Mouse (Mus musculus) lung, embryonic 14.5 days (tissue): ENCODE measurements at regions not wholly inside any gene's neighbourhood (a gene's known extent, or its start where the extent isn't known, plus 50 kb on each side); places are given as distances from the start of the nearest gene placed in this dataset.

Source experiments
- ATAC-seq: fragments of 200-750 bp; cut with Nextera tagmentation; 2 replicates; pipeline ENCODE4 v1.8.0; 2017; ENCODE audit warnings: mild to moderate bottlenecking, moderate TSS enrichment, moderate library complexity; ENCODE audit not compliant: insufficient read depth
- DNase-seq: peaks from one replicate; pipeline ENCODE4 v3.0.0-alpha.2; 2015
- H3K27ac ChIP-seq: fragments of 300-500 bp; sonication (generic); 2 replicates; pipeline ENCODE4 v1.5.1; 2014; ENCODE audit warnings: low read depth, mild to moderate bottlenecking, moderate library complexity
- H3K27me3 ChIP-seq: fragments of 300-500 bp; sonication (generic); 2 replicates; pipeline ENCODE4 v1.6.1; 2014; ENCODE audit warnings: low read length, control low read depth; ENCODE audit not compliant: insufficient read depth
- H3K36me3 ChIP-seq: fragments of 300-500 bp; sonication (generic); 2 replicates; pipeline ENCODE4 v1.6.1; 2014; ENCODE audit warnings: control low read depth; ENCODE audit not compliant: insufficient read depth
- H3K4me1 ChIP-seq: fragments of 300-500 bp; sonication (generic); 2 replicates; pipeline ENCODE4 v1.6.1; 2014; ENCODE audit warnings: antibody characterized with exemption, control low read depth; ENCODE audit not compliant: insufficient read depth
- H3K4me2 ChIP-seq: fragments of 300-500 bp; sonication (generic); 2 replicates; pipeline ENCODE4 v1.6.1; 2014; ENCODE audit warnings: mild to moderate bottlenecking
- H3K4me3 ChIP-seq: fragments of 300-500 bp; sonication (generic); 2 replicates; pipeline ENCODE4 v1.5.1; 2014; ENCODE audit warnings: low read depth, low read length
- H3K9ac ChIP-seq: fragments of 300-500 bp; sonication (generic); 2 replicates; pipeline ENCODE4 v1.6.1; 2014
- H3K9me3 ChIP-seq: fragments of 300-500 bp; sonication (generic); 2 replicates; pipeline ENCODE4 v1.6.1; 2016; ENCODE audit warnings: low read depth, low read length, control low read depth
- CTCF ChIP-seq: IDR thresholded peaks from 2 replicates; pipeline ENCODE4 v1.5.1; 2016; ENCODE audit warnings: antibody characterized with exemption, low read depth
- WGBS: fragments of 180-500 bp; shearing (Covaris S2); extraction: QIAGEN DNeasy Blood & Tissue Kit; methylation state at CpG from one replicate; pipeline ENCODE4 v1.1.7; 2014; 5-methylcytosine and 5-hydroxymethylcytosine counted together

- DNase-seq: peak; percentile 72
These were observed 234.4 kb downstream of the Opa1 start for GRCm38 (mm10) chr16:29813411-29814038.

GRCm38 (mm10) chr16:29814039-29814438, 234.9 kb downstream of the Opa1 start:
- WGBS: under 1% methylated on average over 32 of the region's 32 CpGs
- H3K27me3 ChIP-seq: no peaks in the 10 kb centered on the region
- peak overlapping the region; percentile 91 for H3K9ac ChIP-seq
- H3K27ac ChIP-seq: peak overlapping the region; percentile 98
- peak overlapping the region; percentile 54 for H3K4me3 ChIP-seq
- peaks cover 33% of the 10 kb centered on the region for H3K4me1 ChIP-seq
- no peaks in the 10 kb centered on the region for H3K9me3 ChIP-seq
- peak overlapping the region; percentile 98 for H3K4me2 ChIP-seq
- H3K36me3 ChIP-seq: no peaks in the 10 kb centered on the region
- ATAC-seq: peak; percentile 87
- peak; percentile 75 for TF ChIP-seq CTCF
- peak; percentile 93 for DNase-seq

More at GRCm38 (mm10) chr16:29813411-29814038, 234.4 kb downstream of the Opa1 start:
- TF ChIP-seq CTCF: no peak
- ATAC-seq: peak; percentile 62
- Histone ChIP-seq H3K36me3 (no peaks in the 10 kb centered on the region), H3K4me2 (peak overlapping the region; percentile 98), H3K9me3 (no peaks in the 10 kb centered on the region), H3K9ac (peak overlapping the region; percentile 91), H3K4me3 (peak overlapping the region; percentile 54), H3K4me1 (peaks cover 33% of the 10 kb centered on the region), H3K27ac (peak overlapping the region; percentile 98), H3K27me3 (no peaks in the 10 kb centered on the region)
- 2% methylated on average over 31 of the region's 31 CpGs for WGBS

DNA sequence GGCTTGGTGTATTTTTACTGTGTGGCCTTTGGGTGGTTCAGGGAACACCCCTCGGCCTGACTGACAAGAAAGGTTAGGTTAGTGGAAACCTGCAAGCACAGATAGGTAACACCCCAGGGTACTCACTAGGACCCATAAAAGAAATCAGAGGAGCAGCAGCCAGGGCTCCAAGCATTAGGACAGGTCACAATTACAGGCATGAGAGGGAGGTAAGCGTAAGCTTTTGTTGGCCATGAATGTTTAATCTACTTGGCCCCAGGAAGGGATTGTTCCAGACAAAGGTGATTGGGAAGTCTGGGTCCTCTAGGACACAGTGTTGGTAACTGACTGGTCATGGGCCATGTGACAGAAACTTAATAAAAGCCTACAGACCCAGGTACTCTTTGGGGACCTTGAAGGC, 235.5 kb downstream of the Opa1 start:
- no peaks in the 10 kb centered on the region for H3K9me3 ChIP-seq
- no peak overlapping the region; the same call in 1 of the 2 replicates for H3K9ac ChIP-seq
- peaks cover 33% of the 10 kb centered on the region for H3K4me1 ChIP-seq
- ATAC-seq: no peak
- no peaks in the 10 kb centered on the region for H3K36me3 ChIP-seq
- DNase-seq: no peak
- no peak for TF ChIP-seq CTCF
- H3K27me3 ChIP-seq: no peaks in the 10 kb centered on the region
- H3K4me3 ChIP-seq: no peak overlapping the region
- WGBS: 56% methylated on average over 2 of the region's 2 CpGs
- H3K27ac ChIP-seq: peak overlapping the region; percentile 98
- peak overlapping the region; percentile 98 for H3K4me2 ChIP-seq

DNA sequence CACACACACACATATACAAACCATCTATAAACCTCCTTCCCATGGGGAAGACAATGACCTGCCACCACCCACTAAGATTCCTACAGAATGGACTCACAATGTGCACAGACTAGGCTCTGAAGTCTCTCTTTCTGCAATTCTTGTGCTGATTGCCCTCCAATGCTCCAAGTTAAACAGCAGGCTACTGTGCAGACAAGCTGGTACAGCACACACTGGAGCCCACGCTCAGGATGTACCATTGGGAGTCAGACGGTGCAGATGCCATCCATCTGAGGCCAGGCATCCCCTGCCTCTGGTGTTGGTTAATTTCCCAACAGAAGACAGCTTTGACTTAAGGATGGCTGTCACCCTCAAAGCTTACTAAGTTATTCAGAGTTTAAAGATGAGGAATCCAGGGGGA, 236.1 kb downstream of the Opa1 start:
- no peak overlapping the region for H3K4me2 ChIP-seq
- ATAC-seq (no peak), DNase-seq (no peak)
- no peak overlapping the region for H3K9ac ChIP-seq
- no peaks in the 10 kb centered on the region for H3K36me3 ChIP-seq
- no peak for TF ChIP-seq CTCF
- no peak overlapping the region for H3K4me3 ChIP-seq
- whole genome bisulfite sequencing: 74% methylated on average over 2 of the region's 2 CpGs
- no peaks in the 10 kb centered on the region for H3K9me3 ChIP-seq
- H3K27me3 ChIP-seq: no peaks in the 10 kb centered on the region
- peak overlapping the region; percentile 98 for H3K27ac ChIP-seq
- peaks cover 35% of the 10 kb centered on the region for H3K4me1 ChIP-seq

DNA sequence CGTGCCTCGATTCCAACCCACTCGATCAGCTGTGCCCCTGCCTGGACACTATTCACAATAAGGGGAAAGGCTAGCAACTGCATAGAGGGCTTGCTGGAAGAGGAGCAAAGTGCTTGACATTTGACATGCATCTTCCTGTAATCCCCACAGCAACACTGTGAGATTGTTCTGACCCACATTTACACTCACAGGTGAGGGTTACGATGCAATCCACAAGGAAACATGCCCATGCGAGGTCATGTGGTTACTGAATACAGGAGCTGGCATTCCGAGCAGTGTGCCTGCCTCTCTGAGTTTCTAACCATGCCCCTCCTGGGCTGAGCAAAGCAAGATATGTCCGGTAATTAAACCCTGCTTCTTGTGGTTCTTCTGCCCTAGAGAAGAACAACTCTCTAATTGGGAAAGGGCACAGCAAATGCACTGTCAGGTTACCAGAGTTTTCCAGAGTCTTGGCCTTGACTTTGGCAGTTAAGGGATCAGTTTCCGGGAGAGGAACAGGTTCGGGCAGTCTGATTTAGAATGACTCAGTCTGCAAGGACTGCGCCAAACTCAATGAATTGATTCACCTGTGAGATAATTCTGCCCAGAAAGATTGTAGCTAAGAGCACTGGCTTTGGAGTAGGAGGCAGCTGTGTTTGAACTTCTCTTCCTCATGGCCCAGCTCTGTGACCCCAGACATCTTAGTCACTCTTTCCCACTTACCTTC, 236.7 kb downstream of the Opa1 start:
- H3K27ac ChIP-seq: peak overlapping the region; percentile 98; the same call in 1 of the 2 replicates
- H3K4me1 ChIP-seq: peaks cover 36% of the 10 kb centered on the region
- no peak overlapping the region for H3K9ac ChIP-seq
- DNase-seq: peak; percentile 52
- TF ChIP-seq CTCF: no peak
- no peak overlapping the region for H3K4me2 ChIP-seq
- 69% methylated on average over 10 of the region's 10 CpGs for WGBS
- no peak for ATAC-seq
- no peaks in the 10 kb centered on the region for H3K9me3 ChIP-seq
- no peaks in the 10 kb centered on the region for H3K27me3 ChIP-seq
- H3K4me3 ChIP-seq: no peak overlapping the region
- no peaks in the 10 kb centered on the region for H3K36me3 ChIP-seq

- no peak for TF ChIP-seq CTCF
- Histone ChIP-seq H3K9me3 (no peaks in the 10 kb centered on the region), H3K4me1 (peaks cover 36% of the 10 kb centered on the region), H3K27me3 (no peaks in the 10 kb centered on the region), H3K4me3 (no peak overlapping the region), H3K36me3 (no peaks in the 10 kb centered on the region), H3K4me2 (no peak overlapping the region), H3K9ac (no peak overlapping the region), H3K27ac (no peak overlapping the region; the same call in 1 of the 2 replicates)
- WGBS: 43% methylated on average over 10 of the region's 10 CpGs
- no peak for ATAC-seq
- DNase-seq: no peak
These were observed 237.7 kb downstream of the Opa1 start for GRCm38 (mm10) chr16:29816681-29817369.
